Mouse (Mus musculus) ES-CJ7 (cell line): Measurements from ENCODE around the gene Olfr279.

Experiments used
- DNase-seq: peaks from one replicate; pipeline ENCODE4 v3.0.0; 2011; ENCODE audit warnings: low read depth, low spot score

Olfr279 gene

DNA sequence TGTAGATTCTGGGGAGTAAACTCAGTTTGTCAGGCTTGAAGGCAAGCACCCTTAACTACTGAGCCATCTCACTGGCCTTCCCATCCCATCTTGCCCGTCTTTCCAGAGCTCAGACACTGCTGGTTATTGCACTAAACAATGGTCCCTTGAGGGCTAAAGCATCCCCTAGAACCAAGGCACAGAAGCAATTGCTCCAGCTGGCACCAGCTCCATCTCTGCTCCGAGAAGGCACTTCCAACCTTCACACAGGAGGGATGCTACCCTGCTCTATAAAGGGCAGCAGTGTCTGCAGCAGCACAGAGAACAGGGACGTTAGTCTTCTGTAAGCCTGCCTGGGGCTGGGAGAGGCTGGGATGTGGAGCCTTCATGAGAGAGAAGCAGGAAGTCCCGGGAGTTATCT, at the start of gene Olfr279:
Olfr279 (plus strand) TSS at position 301 of the 400 bp plus-strand sequence.
- no peak for DNase-seq

DNA sequence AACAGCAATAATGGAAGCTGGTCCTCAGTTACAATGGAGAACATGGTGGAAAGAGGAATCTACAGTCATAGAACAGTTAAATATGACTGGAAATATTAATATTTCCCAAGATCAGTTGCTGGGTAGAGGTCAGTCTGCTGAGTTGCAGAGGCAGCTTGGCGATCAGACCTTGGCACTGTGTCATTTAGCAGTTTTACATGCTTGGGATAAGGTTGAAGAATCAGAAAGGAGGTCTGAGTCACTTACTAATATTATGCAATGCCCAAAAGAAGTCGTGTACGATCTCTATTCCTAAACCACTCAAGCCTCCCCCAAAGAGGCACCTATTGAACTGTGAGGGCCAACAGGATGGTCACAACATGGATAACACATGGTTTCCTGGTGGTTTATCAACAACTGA, 47.6 kb upstream of the Olfr279 start:
- DNase-seq: no peak

DNA sequence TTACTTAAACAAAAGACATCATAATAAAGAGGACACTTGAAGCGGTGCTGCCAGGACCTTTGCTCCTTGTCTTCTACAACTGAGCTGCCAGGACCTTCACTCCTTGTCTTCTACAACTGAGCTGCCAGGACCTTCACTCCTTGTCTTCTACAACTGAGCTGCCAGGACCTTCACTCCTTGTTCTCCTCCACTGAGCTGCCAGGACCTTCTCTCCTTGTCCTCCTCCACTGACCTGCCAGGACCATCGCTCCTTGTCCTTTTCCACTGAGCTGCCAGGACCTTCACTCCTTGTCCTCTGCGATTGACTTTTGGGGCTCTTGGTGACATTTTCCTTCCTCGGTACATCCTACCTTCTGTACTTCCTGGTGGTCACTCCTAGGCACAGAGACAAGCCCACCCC, 43.7 kb upstream of the Olfr279 start:
- DNase-seq: peak; percentile 86

DNA sequence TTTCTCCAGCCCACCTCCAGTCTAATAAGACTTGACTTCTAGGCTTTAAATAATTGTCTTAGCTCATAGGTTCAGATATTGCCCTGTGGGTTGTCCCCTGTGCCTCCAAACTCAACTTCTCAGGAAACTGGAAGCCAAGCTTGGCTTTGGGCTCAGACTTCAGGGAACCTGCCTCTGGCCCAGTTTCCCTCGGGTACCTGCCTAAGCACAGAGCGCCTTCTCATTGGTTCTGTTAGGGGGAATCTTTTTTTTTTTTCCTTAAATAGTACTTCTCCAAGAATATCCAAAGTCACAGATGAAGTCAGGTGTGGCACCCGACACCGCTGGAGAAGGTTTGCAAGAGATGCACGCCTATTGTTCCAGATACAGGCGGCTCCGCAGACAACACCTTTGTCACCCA, 39.9 kb upstream of the Olfr279 start, which contains the start of gene Olfr281:
Olfr281 (plus strand) TSS at position 301 of the 400 bp plus-strand sequence.
- DNase-seq: no peak

DNA sequence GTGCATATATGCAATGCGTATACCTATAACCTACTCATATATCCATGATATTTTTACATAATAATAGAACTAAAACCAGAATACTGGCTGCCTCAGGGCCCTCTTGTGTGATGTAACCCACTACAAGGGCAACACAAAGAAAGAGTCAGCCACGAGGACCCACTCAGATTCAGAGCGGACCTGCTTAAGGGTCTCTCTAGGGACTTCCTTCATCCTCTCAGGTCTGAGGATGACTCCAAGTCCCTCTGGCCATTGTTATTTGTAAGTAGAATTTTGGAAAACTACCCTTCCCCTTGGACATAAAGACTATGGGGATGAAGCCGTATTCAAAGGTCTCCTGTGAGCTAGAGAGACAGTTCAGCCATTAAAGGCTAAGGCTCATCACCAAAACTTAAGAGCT, 22.6 kb upstream of the Olfr279 start, which contains the start of gene OR5BS1P:
OR5BS1P (plus strand) TSS at position 301 of the 400 bp plus-strand sequence.
- DNase-seq: no peak

DNA sequence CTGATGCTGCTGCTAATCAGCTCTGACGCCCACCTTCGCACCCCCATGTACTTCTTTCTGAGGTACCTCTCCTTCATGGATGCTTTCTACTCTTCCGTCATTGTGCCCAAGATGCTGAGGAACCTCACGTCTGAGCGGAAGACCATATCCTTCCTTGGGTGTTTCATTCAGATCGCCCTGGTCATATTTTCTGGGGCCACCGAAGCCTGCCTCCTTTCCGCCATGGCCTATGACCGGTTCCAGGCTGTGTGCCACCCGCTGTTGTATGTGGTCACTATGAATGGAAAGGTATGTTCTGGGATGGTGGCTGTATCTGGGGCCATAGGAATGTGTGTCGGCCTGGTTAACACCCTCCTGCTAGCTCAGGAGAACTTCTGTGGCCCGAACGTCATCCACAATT, 20.7 kb upstream of the Olfr279 start:
- DNase-seq: no peak

DNA sequence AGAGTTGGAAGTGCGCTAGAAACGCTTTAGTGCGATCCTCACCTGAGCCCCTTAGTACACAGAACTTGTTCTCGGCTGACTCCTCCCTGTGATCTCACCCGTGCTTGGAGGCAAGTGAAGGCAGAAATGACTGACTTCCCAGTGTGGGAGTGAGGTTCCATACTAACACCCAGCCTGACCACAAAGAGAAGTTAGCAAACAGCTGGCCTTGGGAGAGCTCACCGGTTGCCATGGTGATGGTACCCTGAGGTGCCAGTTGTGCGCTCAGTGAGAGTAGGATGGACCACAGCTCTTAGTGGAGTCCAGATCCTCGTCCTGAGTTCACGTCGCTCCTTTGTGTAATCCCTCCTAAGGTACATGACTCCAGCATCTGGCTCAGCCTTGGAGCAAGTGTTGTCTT, 17.2 kb upstream of the Olfr279 start:
- peak; percentile 13 for DNase-seq

DNA sequence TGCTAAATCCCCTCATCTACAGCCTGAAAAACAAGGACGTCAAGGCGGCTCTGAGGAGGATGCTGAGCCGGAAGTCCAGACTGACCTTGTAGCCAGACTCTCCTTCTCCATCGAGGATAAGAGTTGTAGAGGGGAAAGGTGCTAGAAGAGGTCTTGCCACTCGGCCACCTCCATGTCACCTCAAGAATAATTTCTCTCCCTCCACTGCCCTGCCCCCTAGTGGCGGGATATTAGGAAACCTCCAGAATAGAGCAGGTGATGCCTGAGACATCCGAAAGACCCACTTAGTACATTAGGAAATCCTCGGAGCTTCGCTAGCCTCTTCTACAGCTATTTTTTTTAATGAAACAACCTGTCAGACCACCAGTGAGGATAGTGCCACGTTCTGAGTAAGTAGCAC, 16.8 kb upstream of the Olfr279 start:
- DNase-seq: peak; percentile 51

DNA sequence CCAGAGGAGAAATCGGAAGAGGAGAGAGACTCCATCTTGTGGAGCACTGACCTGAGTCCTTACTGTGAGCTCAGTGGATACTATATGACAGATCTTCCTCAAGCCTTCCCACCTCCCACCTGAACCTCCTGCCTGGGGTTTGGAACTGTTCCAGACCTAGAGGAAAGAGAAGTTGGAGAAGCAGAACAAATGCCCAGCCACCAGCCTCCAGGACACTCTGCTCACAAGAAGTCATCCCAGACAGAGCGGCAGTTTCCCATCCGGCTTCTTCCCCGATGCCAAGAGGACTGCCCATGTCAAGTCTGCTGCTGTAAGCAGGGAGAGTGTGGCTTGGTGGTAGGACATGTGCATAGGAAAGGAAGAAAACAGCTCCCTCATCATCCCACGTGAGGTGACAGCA, 15.9 kb upstream of the Olfr279 start:
- no peak for DNase-seq

DNA sequence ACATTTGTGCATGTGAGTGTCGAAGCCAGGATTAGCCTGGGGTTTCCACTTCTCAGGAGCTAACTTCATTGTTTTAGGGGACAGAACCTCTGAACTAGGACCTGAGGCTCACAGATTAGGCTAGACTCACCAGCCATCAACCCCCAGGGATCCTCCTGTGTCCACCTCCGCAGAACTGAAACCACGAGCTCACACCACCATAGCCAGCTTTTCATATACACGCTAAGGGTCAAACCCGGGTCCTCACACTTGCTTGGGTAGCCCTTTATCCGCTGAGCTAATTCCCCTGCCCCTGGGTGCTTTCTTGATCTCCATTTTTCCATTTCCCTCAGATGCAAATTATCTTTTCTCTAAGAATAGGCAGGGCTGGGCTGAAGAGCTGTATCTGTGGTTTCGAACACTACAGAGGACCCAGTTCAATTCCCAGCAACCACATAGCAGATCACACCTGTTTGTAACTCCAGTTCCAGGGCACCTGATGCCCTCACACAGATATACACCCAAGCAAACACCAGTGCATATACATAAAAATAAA, 12.6 kb upstream of the Olfr279 start:
- DNase-seq: no peak

DNA sequence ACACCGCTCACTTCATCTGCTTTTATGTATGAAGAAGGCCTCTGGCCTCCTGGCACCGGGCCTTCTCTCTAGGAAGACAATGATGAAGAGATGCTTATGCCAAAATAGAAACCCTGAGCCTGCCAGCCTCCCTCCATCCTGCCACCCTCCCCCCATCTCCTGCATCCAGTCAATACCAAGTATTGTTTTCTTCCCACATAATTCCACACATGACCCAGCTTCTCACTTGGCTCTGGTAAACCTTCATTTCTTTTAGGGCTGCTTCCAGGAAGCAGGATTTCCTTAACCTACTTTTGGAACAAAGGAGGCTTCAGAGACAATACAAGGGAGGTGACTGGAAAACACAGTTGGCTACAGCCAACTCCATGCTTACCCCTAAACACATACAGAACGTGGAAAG, 9.5 kb upstream of the Olfr279 start, which contains the start of gene Lalba:
Lalba (minus strand) TSS at position 21 of the 400 bp plus-strand sequence.
- no peak for DNase-seq

DNA sequence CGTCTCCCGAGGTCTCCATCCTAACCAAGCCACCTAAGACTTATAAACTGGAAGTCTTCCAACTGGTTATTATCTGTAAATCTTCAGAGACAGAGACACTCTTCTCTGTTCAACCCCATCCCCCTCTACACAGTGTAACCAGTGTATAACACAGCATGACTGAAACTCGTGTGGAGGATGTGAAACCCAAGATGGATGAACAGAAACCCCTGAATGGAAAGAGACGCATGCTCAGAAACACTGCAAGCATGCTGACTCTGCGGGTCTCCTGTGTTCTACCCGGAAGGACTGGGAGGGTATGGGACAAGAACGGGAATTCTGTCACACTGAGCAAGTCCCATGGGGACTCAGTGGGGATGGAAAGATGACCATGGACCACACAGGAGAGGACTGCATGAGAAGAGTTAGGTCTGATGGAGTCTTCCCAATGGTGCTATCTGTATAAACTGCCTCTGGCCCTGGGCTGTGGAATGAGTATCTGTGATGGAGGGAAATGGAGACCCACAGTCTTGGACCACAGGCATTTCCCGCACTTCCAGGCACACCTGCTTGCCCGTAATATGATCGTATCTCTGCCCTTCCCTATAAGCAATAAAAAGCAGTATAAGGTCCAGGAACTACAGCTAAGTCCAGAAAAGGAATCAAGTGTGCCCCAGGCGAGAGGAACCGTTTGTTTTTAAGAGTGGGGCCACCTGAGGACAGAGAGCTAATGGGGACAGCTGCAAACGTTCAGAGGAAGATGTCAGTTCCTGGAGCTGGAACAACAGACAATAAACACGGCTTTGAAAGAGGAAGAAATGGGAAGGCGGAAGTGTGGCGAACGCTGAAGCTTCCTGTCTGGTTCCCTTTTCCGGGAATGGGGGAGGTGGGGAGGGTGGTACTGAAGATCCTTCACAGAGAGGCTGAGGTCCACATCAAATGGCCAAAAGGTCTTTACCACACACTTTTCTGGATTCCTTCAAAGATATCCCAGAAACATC, 8.0 kb upstream of the Olfr279 start:
- DNase-seq: no peak

DNA sequence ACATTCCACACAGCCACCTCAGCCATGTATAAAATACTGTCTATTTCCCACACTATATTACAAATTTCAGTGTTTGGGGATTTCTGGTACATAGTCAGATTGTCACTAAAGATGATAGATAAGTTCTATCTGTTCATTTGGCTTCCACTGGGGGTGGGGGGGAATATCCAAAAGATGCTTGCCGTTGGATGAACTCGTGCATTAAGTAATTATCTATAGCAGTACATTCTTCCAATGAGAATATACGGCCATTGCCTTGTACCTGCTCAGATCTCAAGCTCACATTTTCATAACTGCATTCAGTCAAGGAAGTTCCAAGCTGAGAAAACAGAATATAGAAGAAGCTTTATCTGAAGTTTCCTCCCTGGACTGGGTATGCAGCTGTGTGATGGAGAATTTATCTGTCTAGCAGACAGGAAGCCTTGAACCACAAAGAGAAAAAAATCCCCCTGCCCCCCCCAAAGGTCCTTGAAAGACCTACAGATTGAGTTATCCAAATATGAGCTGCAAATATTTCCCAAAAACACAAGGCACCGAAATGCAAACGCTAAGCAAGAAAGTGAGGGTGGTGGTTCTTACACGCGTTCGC, 5.7 kb upstream of the Olfr279 start:
- no peak for DNase-seq

DNA sequence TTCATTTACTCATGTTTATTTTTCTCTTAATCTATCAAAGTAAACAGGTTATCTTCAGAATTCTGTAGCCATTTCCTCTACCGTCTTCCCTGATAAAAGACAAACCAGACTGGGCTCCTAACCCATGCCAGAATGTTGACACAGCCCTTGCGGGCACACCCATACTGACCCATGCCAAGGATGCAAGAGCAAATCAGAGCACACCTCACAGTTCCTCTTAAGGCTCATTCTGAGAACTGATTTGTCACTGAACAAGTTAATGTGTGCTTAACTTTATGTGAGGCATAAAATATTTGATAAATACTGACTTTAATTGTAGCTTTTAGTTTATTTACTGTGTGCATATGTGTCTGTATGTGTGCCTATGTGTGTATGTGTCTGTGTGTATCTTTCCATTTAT, 870 bp upstream of the Olfr279 start:
- DNase-seq: no peak

DNA sequence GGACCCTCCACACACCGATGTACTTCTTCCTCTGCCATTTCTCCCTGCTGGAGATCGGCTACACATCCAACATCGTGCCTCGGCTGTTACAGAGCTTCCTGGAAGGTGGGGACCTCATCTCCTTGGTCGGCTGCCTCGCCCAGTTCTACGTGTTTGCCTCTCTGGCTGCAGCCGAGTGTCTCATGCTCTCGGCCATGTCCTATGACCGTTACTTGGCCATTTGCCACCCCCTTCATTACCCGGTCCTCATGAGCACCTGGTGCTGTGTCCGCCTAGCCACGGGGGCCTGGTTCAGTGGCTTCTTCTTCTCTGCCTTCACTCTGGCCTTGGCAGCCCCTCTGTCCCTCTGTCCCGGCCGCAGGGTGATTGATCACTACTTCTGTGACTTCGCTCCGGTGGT, 5.4 kb downstream of the Olfr279 start:
- no peak for DNase-seq

DNA sequence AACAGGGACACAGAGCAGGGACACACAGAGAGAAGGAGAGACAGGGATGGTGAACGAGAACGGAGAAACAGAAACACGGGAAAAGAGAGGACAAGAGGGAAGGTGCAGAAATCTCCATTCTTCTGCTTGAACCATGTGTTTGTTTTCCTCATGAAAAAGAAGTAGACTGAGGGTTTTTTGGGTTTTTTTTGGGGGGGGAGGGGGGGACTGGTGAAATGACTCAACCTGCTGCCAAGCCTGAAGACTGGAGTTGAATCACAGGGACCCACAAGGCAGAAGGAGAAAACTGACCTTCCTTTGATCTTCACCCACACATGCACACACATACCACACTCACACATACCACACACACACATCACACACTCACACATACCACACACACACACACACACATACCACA, 11.1 kb downstream of the Olfr279 start:
- no peak for DNase-seq

DNA sequence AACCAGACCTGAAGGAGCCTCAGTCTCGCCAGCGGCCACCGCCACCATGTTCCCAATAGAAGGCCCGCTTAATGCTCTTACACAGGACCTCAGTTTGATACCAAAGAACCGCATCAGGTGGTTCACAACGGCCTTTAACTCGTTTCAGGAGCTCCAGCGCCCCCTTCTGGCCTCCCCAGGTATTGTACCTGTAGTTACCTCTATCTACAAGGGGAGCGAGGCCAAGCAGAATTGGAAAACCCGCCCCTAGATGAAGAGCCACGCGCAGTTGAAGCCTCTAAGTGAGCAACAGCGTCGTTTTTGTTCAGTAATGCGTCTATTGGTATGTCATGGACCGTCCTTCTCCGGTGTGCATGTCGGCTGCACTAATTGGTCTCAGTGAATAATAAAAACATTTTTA, 12.3 kb downstream of the Olfr279 start:
- peak; percentile 87 for DNase-seq

DNA sequence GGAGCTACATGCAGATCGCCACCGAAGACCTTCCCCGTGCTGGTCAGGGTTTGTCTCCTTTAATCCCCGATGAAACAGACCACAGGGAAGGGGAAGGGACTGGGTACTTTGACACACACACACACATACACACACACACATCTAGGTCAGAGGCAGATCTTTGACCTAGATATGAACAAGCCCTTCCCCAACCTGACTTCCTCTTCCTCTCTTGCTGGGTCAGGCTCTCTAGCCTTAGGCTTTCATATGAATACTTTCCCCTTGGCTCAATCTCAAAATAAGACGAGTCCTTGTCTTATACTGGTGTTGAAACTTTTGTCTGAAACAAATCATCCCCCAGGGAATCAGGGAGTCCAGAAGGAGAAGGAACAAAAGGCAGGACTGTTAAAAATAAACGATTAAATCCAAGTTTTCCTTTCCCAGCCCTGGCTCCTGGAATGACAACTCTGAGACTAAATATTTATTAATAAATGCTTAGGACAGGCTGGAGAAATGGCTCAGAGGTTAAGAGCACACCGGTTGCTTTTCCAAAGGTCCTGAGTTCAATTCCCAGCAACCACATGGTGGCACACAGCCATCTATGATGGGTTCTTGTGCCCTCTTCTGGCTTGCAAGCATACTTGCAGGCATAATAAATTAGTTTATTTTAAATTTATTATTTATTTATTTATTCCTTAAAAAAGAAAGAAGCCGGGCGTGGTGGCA, 14.2 kb downstream of the Olfr279 start:
- no peak for DNase-seq

DNA sequence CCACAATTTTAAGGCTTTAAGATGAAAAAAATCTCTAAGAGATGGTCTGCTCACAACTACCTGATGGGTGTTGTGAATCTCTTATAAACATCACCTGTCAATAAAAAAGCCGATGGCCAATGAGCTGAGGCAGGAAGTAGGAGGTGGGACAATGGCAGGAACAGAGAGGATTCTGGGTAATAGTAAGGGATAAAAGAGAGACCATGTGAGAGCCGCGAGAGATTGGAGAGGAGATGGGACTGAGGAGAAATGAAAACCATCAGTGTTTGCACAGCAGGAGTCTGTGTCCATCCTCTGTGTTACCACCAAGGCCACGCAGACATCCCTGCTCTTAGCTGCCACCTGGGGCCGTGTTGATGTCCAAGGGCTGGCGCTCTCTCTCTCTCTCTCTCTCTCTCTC, 15.1 kb downstream of the Olfr279 start:
- peak; percentile 54 for DNase-seq

DNA sequence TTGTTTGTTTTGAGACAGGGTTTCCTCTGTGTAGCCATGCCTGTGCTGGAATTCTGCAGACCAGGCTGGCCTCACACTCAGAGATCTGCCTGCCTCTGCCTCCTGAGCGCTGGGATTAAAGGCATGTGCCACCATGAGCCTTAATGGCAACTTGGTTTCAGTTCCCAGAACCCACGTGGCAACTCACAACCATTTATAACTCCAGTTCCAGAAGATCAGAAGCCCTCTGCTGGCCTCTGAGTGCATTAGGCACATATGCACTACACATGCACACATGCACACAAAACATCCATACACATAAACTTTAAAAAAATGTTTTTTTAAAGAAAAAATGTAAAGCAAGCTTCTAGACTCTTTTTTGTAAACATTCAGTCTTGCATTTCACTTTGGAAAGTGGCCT, 17.2 kb downstream of the Olfr279 start:
- no peak for DNase-seq

DNA sequence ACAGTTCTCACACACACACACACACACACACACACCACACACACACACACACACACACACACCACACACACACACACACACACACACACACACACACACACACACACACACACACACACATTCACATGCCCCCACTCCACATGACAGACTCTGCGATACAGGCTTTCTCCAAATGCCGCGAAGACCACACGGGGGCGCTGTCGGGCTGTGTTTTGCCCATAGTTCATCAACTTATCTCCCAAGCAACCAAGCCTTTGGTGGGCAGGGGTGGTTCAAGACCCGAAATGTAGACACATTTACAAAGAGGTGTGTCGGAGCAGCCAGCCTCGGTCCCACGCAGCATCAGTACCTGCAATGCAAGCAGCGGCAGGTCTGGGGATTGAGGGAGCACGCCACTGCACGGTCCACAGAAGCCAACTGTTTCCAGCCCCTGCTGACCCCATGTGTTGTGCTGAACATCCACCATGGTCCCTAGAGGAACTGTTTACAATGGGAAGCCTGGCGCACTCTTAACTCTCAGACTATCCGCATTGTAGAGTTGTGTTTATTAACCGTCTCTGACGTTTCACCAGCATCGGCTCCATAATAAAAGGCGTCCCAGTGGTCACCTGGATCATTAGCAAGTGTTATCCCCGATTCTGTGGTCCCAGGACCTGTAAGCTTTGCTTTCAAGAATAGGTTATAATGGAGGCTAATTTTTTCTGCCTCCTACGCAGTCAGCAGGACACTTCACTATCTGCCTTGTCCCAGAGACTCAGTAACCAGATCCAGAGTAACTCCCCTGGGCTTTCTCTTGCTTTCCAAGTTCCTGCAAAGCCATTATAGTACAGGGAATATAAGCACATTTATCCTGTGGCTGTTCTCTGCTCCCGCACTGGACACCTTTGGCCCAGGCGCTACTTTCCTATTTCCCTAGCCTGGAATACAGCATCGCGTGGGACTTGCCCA, 18.5 kb downstream of the Olfr279 start:
- peak; percentile 87 for DNase-seq
